Comparison of ENCODE assay signal across 18 mouse cellular contexts in genomic region chr1:64443436-64443835, GRCm38 (mm10).
"Had no signal": no experiment of that assay in that cellular context is flagged by ENCODE, and none has a peak within 500 bp of the region (broad histone marks: within the 10 kb centered on the region; RNA-seq: fewer than 3 reads in every experiment).

No protein-coding gene starts in this region.

- H3K9ac ChIP-seq: kidney, embryonic 15.5 days; liver, embryonic 13.5 days; midbrain, embryonic 12.5 days; neural tube, embryonic 12.5 days; neural tube, embryonic 15.5 days; stomach, embryonic 15.5 days had no signal

- H3K4me1 ChIP-seq: liver, embryonic 13.5 days had no signal

- H3K27me3 ChIP-seq: liver, embryonic 13.5 days; neural tube, embryonic 12.5 days; neural tube, embryonic 15.5 days; stomach, embryonic 15.5 days had no signal

- H3K9me3 ChIP-seq: kidney, embryonic 15.5 days; liver, embryonic 13.5 days; midbrain, embryonic 12.5 days; neural tube, embryonic 12.5 days; neural tube, embryonic 15.5 days; stomach, embryonic 15.5 days had no signal

- H3K4me3 ChIP-seq: kidney, embryonic 15.5 days; left cerebral cortex, adult 2 months; liver, embryonic 13.5 days; midbrain, embryonic 12.5 days; neural tube, embryonic 12.5 days; neural tube, embryonic 15.5 days; stomach, embryonic 15.5 days had no signal

- H3K4me2 ChIP-seq: kidney, embryonic 15.5 days; liver, embryonic 13.5 days; midbrain, embryonic 12.5 days; neural tube, embryonic 12.5 days; neural tube, embryonic 15.5 days; stomach, embryonic 15.5 days had no signal

- DNase-seq: kidney, adult 8-10 months; kidney, postnatal 10 days; kidney, postnatal 36 days; layer of hippocampus, postnatal 36 days; liver, embryonic 13.5 days; lung, adult 2 months; lung, postnatal 14 days; lung, postnatal 4 days; right cerebral cortex, adult 18-20 months; right cerebral cortex, postnatal 25 days; spleen, adult 18-20 months; thymus, postnatal 25 days had no signal

- H3K27ac ChIP-seq: kidney, embryonic 15.5 days; left cerebral cortex, adult 2 months; liver, embryonic 13.5 days; midbrain, embryonic 12.5 days; neural tube, embryonic 12.5 days; neural tube, embryonic 15.5 days; stomach, embryonic 15.5 days had no signal

- H3K36me3 ChIP-seq: kidney, embryonic 15.5 days; liver, embryonic 13.5 days; midbrain, embryonic 12.5 days; neural tube, embryonic 12.5 days; neural tube, embryonic 15.5 days; stomach, embryonic 15.5 days had no signal
